Mouse (Mus musculus): Measurements from ENCODE around the gene Ntn5.

The Ntn5 gene

DNA sequence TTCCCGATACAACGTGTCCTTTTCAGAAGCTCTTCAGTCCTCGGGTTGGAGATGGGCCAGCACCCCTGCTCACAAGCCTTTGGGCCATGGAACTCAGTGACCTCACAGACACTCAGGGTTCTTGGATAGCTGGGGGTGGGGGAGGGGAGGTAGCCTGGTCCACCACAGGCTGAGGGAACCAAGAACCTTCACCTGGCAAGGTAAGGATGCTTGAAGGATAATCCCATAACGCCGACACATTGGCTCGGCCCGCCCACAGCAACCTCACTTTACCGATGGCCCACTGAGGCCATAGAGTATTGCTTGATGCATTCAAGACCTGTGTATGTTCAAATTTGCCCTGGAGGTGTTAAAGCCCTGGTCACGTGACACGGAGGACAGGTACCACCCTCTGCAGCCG, 41.9 kb downstream of the Ntn5 start, which contains the start of gene Spaca4:
Gene Spaca4 (minus strand): TSS at position 101 of the 400 bp plus-strand sequence.
- DNase-seq (ENCODE audit: low spot score): no peak

DNA sequence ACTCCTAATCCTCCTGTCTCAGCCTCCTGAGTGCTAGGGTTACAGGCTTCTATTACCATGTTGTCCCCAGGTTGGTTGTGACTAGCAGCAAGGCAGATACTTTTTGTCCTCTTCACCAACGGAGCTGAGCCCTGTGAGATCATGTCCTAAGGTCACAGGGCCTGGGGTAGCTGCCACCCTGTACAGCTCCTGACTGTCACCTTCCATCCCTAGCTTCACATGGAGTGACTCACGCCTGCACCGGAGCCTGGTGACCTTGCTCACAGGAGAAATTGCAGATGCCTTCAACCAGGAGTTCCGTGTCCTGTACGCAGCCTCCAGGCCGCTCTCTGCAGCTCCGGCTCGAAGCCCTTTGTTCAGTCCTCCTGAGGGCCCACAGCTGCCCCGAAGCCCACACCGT, 42.6 kb downstream of the Ntn5 start:
- no peak for DNase-seq (ENCODE audit: low spot score)

DNA sequence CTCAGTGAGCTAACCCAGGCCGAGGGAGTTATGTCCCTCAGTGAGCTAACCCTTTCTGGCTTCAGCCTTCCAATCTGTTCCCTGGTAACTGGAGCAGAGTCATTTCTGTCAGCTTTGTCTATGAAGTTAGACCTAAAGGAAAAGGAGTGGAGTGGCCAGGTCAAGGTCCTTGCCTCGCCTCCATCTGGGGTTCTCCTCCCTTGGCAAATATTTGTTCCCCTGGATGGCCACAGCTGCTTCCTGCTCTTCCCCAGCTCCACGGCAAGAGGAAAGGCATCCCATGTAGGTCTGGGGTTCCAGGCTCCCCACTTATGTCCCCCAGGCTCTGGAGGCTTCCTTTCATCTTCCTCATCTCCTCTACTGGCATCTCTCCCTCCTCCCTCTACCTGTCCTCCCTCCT, 43.8 kb downstream of the Ntn5 start:
- DNase-seq (ENCODE audit: low spot score): no peak

DNA sequence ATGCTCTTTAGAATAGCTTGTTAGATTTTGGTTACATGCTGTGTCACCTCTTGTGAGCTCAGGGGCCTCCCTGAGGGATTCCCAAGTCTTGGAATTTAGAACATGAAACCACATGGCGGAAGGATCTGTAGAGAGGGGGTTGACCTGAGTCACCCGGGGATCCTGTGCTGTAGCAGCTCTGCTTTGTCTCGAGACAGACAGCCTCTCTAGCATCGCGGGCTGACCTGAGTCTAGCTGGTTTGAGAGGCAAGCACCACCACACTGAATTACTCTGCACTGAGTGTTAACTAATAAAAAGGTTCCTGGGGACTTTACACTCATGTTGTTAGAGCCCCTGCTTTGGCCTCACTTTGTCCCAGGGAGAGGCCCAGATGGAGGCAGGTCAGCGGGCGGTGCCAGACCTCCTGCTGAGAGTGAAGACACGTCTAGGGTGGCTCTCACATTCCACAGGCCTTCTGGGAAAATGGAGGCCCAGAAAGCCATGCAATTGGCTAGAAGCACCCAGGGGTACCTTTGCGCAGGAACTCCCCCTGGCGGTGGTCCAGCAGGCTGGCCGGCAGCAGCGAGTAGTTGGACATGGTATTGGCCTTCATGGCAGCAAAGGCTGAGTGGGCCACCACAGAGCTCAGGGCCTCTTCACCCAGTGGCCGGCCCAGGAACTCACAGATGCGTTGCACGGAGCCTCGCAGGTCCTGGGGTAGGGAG, 47.1 kb downstream of the Ntn5 start:
- no peak for DNase-seq (ENCODE audit: low spot score)

DNA sequence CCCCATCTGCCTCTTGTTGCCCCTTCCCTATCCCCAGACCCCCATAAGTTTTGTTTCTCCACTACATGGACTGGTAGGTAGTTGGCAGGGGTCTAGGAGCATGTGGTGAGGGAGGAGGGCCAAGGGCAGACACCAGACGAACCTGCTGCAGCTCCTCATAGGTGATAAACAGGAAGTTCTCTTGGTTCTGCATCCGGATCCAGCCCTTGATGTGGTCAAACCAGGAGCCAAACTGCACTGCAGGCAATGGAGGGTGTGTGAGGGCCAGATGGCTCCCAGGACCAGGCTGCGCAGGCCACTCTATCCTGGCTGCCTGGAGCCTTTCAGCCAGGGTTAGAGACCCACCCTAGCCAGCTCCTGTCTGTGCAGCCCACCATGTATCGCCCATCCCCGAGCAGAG, 49.7 kb downstream of the Ntn5 start:
- no peak for DNase-seq (ENCODE audit: low spot score)

DNA sequence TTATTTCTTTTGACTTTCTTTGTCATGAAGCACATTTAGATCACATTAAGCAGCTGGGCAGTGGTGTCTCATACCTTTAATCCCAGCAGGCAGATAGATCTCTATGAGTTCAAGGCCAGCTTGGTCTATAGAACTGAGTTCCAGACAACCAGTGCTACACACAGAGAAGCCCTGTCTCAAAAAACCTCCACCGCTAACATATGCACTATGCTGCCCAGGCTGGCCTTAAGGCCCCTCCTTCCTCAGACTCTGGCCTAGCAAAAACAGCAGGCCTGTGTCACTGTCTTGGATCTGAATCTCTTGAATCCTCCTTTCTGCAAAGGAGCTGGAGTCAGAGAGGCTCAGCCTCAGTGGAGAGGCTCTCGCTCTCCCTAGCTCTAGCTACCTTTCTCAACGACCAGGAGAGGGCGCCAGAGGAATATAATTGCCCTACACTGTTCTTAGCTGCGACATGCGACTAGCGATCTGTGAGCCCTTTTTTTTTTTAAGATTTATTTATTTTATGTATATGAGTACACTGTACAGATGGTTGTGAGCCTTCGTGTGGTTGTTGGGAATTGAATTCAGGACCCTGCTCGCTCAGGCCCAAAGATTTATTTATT, 55.4 kb downstream of the Ntn5 start:
- DNase-seq (ENCODE audit: low spot score): peak; percentile 56

DNA sequence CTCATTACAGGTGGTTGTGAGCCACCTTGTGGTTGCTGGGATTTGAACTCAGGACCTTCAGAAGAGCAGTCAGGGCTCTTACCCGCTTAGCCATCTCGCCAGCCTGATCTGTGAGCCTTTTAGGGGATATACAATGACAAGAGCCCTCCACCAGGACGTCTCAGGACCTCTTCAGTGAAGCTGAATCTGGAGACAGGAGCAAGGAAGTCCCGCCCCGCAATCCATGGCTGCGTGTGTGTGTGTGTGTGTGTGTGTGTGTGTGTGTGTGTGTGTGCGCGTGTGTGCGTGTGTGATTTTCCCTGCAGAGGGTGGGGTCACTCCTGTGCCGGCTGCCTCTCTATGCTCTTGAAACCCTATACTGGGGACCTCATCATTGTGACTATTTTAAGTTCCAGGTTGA, 56.0 kb downstream of the Ntn5 start:
- no peak for DNase-seq (ENCODE audit: low spot score)

DNA sequence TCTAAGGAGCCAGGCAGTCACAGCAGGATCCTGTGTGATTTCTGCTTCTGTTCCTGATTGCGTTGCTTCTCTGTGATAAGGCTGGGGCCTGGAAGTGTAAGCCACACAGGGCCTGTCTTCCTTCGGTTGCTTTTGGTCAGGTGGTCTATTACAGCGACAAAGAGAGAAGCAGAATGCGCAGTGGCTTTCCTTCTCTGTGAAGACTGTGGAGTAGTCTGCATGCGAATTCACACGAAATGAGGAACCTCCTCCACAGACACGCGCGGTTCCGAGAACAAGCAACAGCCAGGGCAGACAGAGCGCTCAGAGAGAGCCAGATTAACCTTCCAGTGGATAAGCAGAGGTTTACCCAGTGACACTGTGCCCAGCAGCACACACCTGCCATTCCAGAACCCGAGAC, 57.5 kb downstream of the Ntn5 start:
- no peak for DNase-seq (ENCODE audit: low spot score)

DNA sequence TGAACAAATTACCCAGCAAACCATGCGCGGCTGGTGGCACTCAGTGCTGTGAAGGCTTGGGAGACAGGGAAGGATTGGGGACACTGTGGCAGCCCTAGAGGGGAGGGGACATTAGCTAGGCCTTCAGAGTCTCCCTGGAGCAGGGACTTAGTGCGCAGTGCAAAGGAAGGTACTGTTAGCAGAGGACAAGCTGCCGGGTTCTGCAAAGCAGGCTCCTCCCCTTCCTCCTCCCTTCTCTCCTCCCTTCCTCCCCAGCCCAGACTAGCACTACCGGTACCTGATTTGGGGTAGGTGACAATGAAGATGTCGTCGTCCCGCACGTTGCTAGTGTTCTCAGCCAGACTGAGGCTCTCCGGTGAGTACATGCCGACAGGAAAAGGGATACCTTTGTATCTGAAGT, 58.0 kb downstream of the Ntn5 start:
- no peak for DNase-seq (ENCODE audit: low spot score)

DNA sequence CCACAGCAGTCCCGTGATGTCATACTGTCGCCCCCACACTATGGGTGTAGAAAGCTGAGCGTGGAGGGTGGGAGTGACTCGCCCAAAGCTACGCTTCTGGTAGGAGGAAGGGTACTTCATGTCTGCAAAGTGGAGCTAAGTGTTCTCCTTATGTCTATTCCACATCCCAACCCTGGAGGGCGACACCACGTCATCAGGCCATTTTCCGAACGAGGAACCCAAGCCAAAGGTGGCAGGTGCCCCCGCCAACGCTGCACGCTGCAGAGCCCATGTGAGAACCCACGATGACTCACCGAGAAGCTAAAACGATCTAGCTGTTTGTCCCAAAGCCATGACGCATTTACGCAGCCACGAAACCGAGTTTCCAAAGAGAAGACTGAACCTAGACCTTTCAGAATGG, 58.5 kb downstream of the Ntn5 start:
- no peak for DNase-seq (ENCODE audit: low spot score)
